Mouse (Mus musculus) B cell, adult 62 days (primary cell): ENCODE results near the gene Olfr912. TPM values are rescaled to one million over a fixed set of nuclear protein-coding genes. Genes with fewer than 3 reads are reported as not detected.

Experiments used
- total RNA-seq: library from RNA; stranded (reverse); gene quantifications from 4 replicates; pipeline ENCODE4 v1.2.4, GENCODE M21; 2023

Olfr912 gene
- total RNA-seq = not detected in 4 replicates

DNA sequence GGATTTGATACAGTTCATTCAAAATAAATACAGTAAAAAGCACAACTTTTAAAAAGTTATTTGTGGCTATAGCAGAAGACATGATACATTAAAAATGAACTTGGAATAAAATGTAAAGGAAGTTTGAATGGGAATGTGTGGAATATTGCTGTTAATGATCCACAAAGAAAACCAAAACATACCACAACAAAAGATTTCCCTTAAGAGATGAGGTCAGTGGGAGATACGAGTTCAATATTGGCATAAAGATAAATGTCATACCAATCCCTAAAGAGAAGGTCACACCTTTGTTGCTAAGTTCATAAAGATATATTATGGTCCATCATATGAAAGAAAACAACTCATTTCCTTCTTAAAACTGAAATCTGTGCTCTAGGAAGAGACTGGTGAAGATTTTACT, at the start of gene Olfr912:
Olfr912 (plus strand) TSS at position 301 of the 400 bp plus-strand sequence.

DNA sequence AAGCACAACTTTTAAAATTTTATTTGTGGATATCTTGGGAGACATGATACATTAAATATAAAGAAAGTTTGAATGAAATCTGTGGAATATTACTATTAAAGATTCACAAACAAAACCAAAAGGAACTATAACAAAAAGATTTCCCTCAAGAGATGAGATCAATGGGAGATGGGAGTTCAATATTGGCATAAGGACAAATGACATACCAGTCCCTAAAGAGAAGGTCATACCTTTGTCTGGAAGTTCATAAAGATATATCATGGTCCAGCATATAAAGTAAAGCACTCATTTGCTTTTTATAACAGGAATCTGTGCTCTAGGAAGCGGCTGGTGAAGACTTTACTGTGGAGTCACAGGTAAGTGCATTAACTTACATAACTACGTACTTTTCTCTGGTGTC, 42.4 kb upstream of the Olfr912 start, which contains the start of gene Olfr910:
Olfr910 (plus strand) TSS at position 301 of the 400 bp plus-strand sequence.

DNA sequence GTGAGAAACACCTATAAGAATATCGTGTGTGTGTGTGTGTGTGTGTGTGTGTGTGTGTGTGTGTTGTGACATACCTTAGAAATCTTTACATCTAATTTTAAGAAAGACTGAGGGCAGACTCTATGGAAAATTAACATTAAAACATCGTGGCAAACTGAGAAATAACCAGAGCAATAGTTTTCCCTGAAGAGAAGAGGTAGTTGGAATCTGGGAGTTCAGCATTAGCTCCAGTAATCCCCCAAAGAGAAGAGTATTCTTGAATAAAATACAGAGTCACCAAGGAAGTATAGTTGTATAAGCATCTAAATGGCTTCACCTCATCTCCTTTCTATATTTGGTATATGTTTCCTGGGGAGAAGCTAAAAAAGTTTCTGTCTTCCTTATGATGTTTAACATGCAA, 12.5 kb downstream of the Olfr912 start, which contains the start of gene Olfr913:
Olfr913 (plus strand) TSS at position 301 of the 400 bp plus-strand sequence.

DNA sequence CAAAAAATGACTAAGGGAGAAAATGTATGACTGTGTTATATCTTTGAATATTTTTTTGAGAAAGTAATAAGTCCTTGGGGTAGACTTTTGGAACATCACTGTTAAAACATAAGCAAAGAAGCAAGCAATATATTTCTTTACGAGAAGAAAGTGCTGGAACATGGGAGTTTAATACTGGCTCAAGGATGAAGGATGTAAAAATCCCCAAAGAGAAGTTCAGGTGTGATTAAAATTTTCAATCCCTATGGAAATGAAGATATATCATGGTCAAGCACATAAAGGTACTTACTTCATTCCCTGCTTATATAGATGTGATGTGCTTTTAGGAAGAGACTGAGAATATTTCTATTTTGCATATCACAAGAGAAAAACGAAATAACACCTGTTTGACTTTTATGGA, 24.8 kb downstream of the Olfr912 start, which contains the start of gene Olfr914:
Olfr914 (plus strand) TSS at position 301 of the 400 bp plus-strand sequence.

Other genes with a start within 250 kb of the Olfr912 start
- gene Olfr898, start 231.8 kb upstream of the Olfr912 start, total RNA-seq = not detected in 4 replicates
- gene Olfr250, start 213.3 kb upstream of the Olfr912 start, total RNA-seq = not detected in 4 replicates
- gene Olfr251, start 203.1 kb upstream of the Olfr912 start, total RNA-seq = not detected in 4 replicates
- gene Olfr147, start 178.5 kb upstream of the Olfr912 start, total RNA-seq = not detected in 4 replicates
- not detected in 4 replicates for gene Olfr901, start 150.7 kb upstream of the Olfr912 start, total RNA-seq
- not detected in 4 replicates for gene Olfr902, start 132.5 kb upstream of the Olfr912 start, total RNA-seq
- gene Olfr904, start 117.0 kb upstream of the Olfr912 start, total RNA-seq = not detected in 4 replicates
- 0.18 TPM in 1 of 4 replicates, not detected in the others for gene Olfr905, start 109.1 kb upstream of the Olfr912 start, total RNA-seq
- gene Olfr906, start 93.1 kb upstream of the Olfr912 start, total RNA-seq = not detected in 4 replicates
- gene Olfr907, start 84.4 kb upstream of the Olfr912 start, total RNA-seq = not detected in 4 replicates
- not detected in 4 replicates for gene Olfr911-ps1, start 58.6 kb upstream of the Olfr912 start, total RNA-seq
- gene Olfr910, start 42.3 kb upstream of the Olfr912 start, total RNA-seq = not detected in 4 replicates
- gene Olfr913, start 12.6 kb downstream of the Olfr912 start, total RNA-seq = not detected in 4 replicates
- gene Olfr914, start 24.9 kb downstream of the Olfr912 start, total RNA-seq = not detected in 4 replicates
- gene Olfr916, start 79.7 kb downstream of the Olfr912 start, total RNA-seq = not detected in 4 replicates
- gene Olfr917, start 85.7 kb downstream of the Olfr912 start, total RNA-seq = not detected in 4 replicates
- not detected in 4 replicates for gene Olfr918, start 94.4 kb downstream of the Olfr912 start, total RNA-seq
- not detected in 4 replicates for gene Olfr919, start 123.5 kb downstream of the Olfr912 start, total RNA-seq
- 7.6 to 11.5 TPM (median 10.3 TPM) in 4 replicates for gene Vwa5a, start 138.1 kb downstream of the Olfr912 start, total RNA-seq
- 0.09 to 0.13 TPM (median 0.09 TPM) in 3 of 4 replicates, not detected in the other for gene Olfr920, start 172.1 kb downstream of the Olfr912 start, total RNA-seq
- not detected in 4 replicates for gene Olfr921, start 192.9 kb downstream of the Olfr912 start, total RNA-seq
- not detected in 4 replicates for gene Olfr922, start 234.4 kb downstream of the Olfr912 start, total RNA-seq
- not detected in 4 replicates for gene Olfr923, start 246.4 kb downstream of the Olfr912 start, total RNA-seq